Mouse (Mus musculus): ENCODE data around the gene Slc2a9. TPM values are rescaled to one million over a fixed set of nuclear protein-coding genes. Genes with fewer than 3 reads are reported as not detected.

Slc2a9 gene
- total and polyA plus RNA-seq, 3 experiments: 1.6 to 2.8 (median 2.3) TPM

DNA sequence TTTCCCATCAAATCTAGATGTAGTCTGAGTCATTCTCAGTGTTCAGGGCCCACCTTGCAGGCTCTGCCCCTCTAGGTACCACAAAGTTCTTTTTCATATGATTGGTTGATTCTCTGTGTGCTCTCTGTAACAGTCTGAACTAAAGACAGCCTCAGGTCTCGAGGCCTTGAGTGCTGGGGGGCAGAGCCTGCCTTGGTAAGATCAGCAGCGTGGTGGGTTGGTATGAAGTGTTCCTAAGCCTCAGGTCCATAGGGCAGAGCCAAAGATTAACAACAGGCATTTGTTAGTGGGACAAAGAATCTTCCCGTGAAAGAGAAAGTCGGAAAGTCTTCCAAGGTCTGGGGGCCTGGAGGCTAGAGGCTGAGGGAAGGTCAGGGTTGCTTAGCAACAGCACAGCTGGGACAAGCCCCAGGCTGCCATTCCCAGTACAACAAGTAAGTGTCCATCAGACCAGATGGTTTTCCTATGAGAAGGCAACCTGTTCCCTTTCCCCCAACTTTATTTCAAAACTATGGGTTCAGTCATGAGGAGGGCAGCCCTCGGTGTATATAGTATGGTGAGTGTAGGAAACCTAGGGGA lies 152.5 kb downstream of the Slc2a9 start:
- in situ Hi-C loops (cut with MboI; ENCODE audit: low pct_ligation_motif_present, low pct_unique_long_range_greater_than_20kb, low sequenced_read_pairs): no loop called here
- Histone ChIP-seq H3K4me2 (ENCODE audit: insufficient read depth, low read depth, poor library complexity, severe bottlenecking) (no peak overlapping the region), H3K36me3 (replicated peaks in 1 of 2; ENCODE audit: control insufficient read depth in 1 of 2, insufficient read depth in 1 of 2, low read length in 1 of 2) (no peaks in the 10 kb centered on the region), H3K4me1 (ENCODE audit: control insufficient read depth in 1 of 2, insufficient read depth in 2 of 2) (no peaks in the 10 kb centered on the region), H3K9ac (ENCODE audit: insufficient read depth, low read depth) (no peak overlapping the region), H3K27me3 (replicated peaks) (peaks cover 38% of the 10 kb centered on the region), H3K4me3 (replicated peaks in 1 of 3; ENCODE audit: low read depth in 2 of 3, low read length in 2 of 3, poor library complexity in 1 of 3) (no peak overlapping the region), H3K79me2 (replicated peaks; ENCODE audit: control insufficient read depth, extremely low read depth, insufficient read depth, poor library complexity, severe bottlenecking) (no peaks in the 10 kb centered on the region), H3K9me3 (replicated peaks; ENCODE audit: low read length) (no peaks in the 10 kb centered on the region), H3K27ac (ENCODE audit: insufficient read depth, low read depth) (no peak overlapping the region)
- dilution Hi-C loops (cut with MboI; ENCODE audit: extremely low pct_ligation_motif_present, extremely low pct_unique_long_range_greater_than_20kb, low sequenced_read_pairs): no loop called here
- TF ChIP-seq USF1 (IDR thresholded peaks at IDR 0.05; ENCODE audit: low read depth, low read length) (no peak), POLR2AphosphoS2 (IDR thresholded peaks at IDR 0.05; ENCODE audit: low read depth, low read length) (no peak), MAX (IDR thresholded peaks at IDR 0.05; ENCODE audit: low read length) (no peak), SIN3A (IDR thresholded peaks at IDR 0.05; ENCODE audit: low read length) (no peak), ETS1 (conservative IDR thresholded peaks at IDR 0.05; ENCODE audit: low read depth, low read length) (no peak), HCFC1 (IDR thresholded peaks at IDR 0.05; ENCODE audit: low read depth, low read length) (no peak), MXI1 (IDR thresholded peaks at IDR 0.05; ENCODE audit: low read depth, low read length) (no peak), TBP (conservative IDR thresholded peaks at IDR 0.05; ENCODE audit: low read depth, low read length) (no peak), ZNF384 (IDR thresholded peaks at IDR 0.05; ENCODE audit: low read depth, low read length) (no peak), KAT2A (IDR thresholded peaks at IDR 0.05; ENCODE audit: insufficient replicate concordance, low read length) (no peak), SMC3 (IDR thresholded peaks at IDR 0.05; ENCODE audit: low read depth, low read length) (no peak), EP300 (IDR thresholded peaks at IDR 0.05; ENCODE audit: low read length) (no peak), BHLHE40 (IDR thresholded peaks at IDR 0.05; ENCODE audit: low read depth, low read length) (no peak), CHD2 (IDR thresholded peaks at IDR 0.05; ENCODE audit: low read length) (no peak), GABPA (IDR thresholded peaks at IDR 0.05; ENCODE audit: insufficient replicate concordance, low read depth, low read length) (no peak), ELF1 (IDR thresholded peaks at IDR 0.05; ENCODE audit: low read depth, low read length) (no peak), CHD1 (IDR thresholded peaks at IDR 0.05; ENCODE audit: low read depth, low read length) (no peak)
- DNase-seq (ENCODE audit: extremely low read depth): no peak

- no peaks in the 10 kb centered on the region for H3K79me2 ChIP-seq (replicated peaks; ENCODE audit: control insufficient read depth, extremely low read depth, insufficient read depth, poor library complexity, severe bottlenecking)
- H3K4me3 ChIP-seq (replicated peaks in 1 of 3; ENCODE audit: low read depth in 2 of 3, low read length in 2 of 3, poor library complexity in 1 of 3): no peak overlapping the region
- no peak overlapping the region for H3K27ac ChIP-seq (ENCODE audit: insufficient read depth, low read depth)
- H3K36me3 ChIP-seq (replicated peaks in 1 of 2; ENCODE audit: control insufficient read depth in 1 of 2, insufficient read depth in 1 of 2, low read length in 1 of 2): no peaks in the 10 kb centered on the region
- H3K27me3 ChIP-seq (replicated peaks): peaks cover 64% of the 10 kb centered on the region
- in situ Hi-C loops (cut with MboI; ENCODE audit: low pct_ligation_motif_present, low pct_unique_long_range_greater_than_20kb, low sequenced_read_pairs) (no loop called here), dilution Hi-C loops (cut with MboI; ENCODE audit: extremely low pct_ligation_motif_present, extremely low pct_unique_long_range_greater_than_20kb, low sequenced_read_pairs) (no loop called here)
- no peak overlapping the region for H3K9ac ChIP-seq (ENCODE audit: insufficient read depth, low read depth)
- no peaks in the 10 kb centered on the region for H3K4me1 ChIP-seq (ENCODE audit: control insufficient read depth in 1 of 2, insufficient read depth in 2 of 2)
- TF ChIP-seq USF1 (IDR thresholded peaks at IDR 0.05; ENCODE audit: low read depth, low read length) (no peak), SIN3A (IDR thresholded peaks at IDR 0.05; ENCODE audit: low read length) (no peak), KAT2A (IDR thresholded peaks at IDR 0.05; ENCODE audit: insufficient replicate concordance, low read length) (no peak), MEF2A (IDR thresholded peaks at IDR 0.05; ENCODE audit: borderline replicate concordance, low read depth, low read length) (no peak), JUN (IDR thresholded peaks at IDR 0.05; ENCODE audit: insufficient read depth, low read depth, low read length) (no peak), MYC (IDR thresholded peaks at IDR 0.05; ENCODE audit: low read depth, low read length) (no peak), NELFE (IDR thresholded peaks at IDR 0.05; ENCODE audit: low read depth, low read length) (no peak), MAFK (IDR thresholded peaks at IDR 0.05; ENCODE audit: insufficient replicate concordance, low read length) (no peak), HCFC1 (IDR thresholded peaks at IDR 0.05; ENCODE audit: low read depth, low read length) (no peak), PAX5 (IDR thresholded peaks at IDR 0.05; ENCODE audit: low read length) (no peak), ZKSCAN1 (IDR thresholded peaks at IDR 0.05; ENCODE audit: borderline replicate concordance, low read depth, low read length) (no peak), ETS1 (conservative IDR thresholded peaks at IDR 0.05; ENCODE audit: low read depth, low read length) (no peak), BHLHE40 (IDR thresholded peaks at IDR 0.05; ENCODE audit: low read depth, low read length) (no peak), CHD1 (IDR thresholded peaks at IDR 0.05; ENCODE audit: low read depth, low read length) (no peak), POLR2A (IDR thresholded peaks at IDR 0.05; ENCODE audit: low read depth, low read length) (no peak), MAX (IDR thresholded peaks at IDR 0.05; ENCODE audit: low read length) (no peak)
- no peak overlapping the region; the same call in 1 of the 2 replicates for H3K4me2 ChIP-seq (ENCODE audit: insufficient read depth, low read depth, poor library complexity, severe bottlenecking)
- DNase-seq (ENCODE audit: extremely low read depth): peak; percentile 25
- no peaks in the 10 kb centered on the region for H3K9me3 ChIP-seq (replicated peaks; ENCODE audit: low read length)
Measured at GRCm38 (mm10) chr5:38346646-38347432, 156.1 kb downstream of the Slc2a9 start.

Measured in CH12.LX (cell line).